In the genomic region with DNA sequence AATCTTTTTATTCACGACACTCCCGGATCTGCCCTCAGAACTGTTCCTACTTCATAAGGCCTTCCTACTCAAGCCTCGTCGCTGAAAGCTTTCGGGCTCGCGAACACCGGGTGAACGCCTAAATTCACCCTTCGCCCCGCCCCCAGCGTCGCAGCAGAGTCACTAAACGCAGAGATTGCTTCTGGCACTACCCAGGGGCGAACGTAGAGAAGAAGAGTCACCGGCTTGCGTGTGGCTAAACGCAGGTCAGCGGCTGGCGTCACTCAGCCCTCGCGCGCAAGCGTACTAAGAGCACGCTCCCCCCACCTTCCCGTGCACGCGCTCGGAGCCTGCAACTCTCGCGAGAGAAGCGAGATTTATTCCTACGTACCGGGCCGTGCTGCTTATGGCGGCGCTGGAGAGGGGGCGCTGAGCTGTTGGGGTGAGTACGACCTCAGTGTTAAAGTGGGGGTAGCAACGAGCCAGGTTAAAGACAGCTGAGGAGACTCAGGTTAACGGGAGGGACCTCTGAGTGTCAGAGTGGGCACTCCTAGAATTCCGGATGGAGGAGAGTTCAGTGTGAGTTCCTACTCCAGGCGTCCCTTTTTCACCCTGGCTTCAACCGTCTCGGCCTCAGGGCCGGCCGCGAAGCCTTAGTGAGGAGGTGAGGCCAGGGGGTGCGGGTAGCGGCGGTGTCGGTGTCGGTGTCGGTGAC, we compare ENCODE assay signal across 8 mouse cellular contexts. TPM values are rescaled to one million over a fixed set of nuclear protein-coding genes. Genes with fewer than 3 reads are reported as not detected.
A peak's percentile ranks its signal among the peaks of the same experiment; 100 is the strongest.
DNase-seq lines count a peak whose midpoint lies in the region; ATAC-seq and TF ChIP-seq lines count a peak whose summit lies in the region.

A gene (plus strand): TSS at position 178 of the 694 bp plus-strand sequence.

- peak; percentile 99 for DNase-seq in 3134 (ENCODE audit: extremely low read depth, insufficient read length, low spot score)
- DNase-seq in adrenal gland, postnatal 36 days, result peak; percentile 98
- DNase-seq in heart, adult 18-20 months, result peak; percentile 97 to 99
- peak; percentile 99 for DNase-seq in kidney, adult 2 months
- peak; percentile 96 for DNase-seq in spleen, adult 2 months (ENCODE audit: low read depth in 1 of 2, low spot score in 2 of 2)

- H3K4me2 ChIP-seq in embryonic facial prominence, embryonic 13.5 days, result peak within 1 kb of the TSS; percentile 66
- H3K4me2 ChIP-seq in limb, embryonic 12.5 days, result peak within 1 kb of the TSS; percentile 76
- peak within 1 kb of the TSS; percentile 64 for H3K4me2 ChIP-seq in midbrain, embryonic 15.5 days

- no peaks in the 10 kb centered on the region for H3K27me3 ChIP-seq in embryonic facial prominence, embryonic 13.5 days
- no peaks in the 10 kb centered on the region for H3K27me3 ChIP-seq in kidney, adult 2 months (replicated peaks; ENCODE audit: control insufficient read depth, insufficient read depth, low read length)
- H3K27me3 ChIP-seq in limb, embryonic 12.5 days, result no peaks in the 10 kb centered on the region
- H3K27me3 ChIP-seq in midbrain, embryonic 15.5 days (replicated peaks), result no peaks in the 10 kb centered on the region
- no peaks in the 10 kb centered on the region for H3K27me3 ChIP-seq in spleen, adult 2 months (ENCODE audit: control insufficient read depth, insufficient read depth, low read length)

- no peak for TF ChIP-seq POLR2A in kidney, adult 2 months (IDR thresholded peaks at IDR 0.05; ENCODE audit: low read depth, low read length)
- peak; percentile 82 for TF ChIP-seq POLR2A in spleen, adult 2 months (IDR thresholded peaks at IDR 0.05; ENCODE audit: low read depth, low read length)

- TF ChIP-seq CTCF in kidney, adult 2 months (conservative IDR thresholded peaks at IDR 0.05; ENCODE audit: insufficient read depth, insufficient read length, low read depth, low read length), result no peak
- TF ChIP-seq CTCF in spleen, adult 2 months (IDR thresholded peaks at IDR 0.05; ENCODE audit: extremely low read depth, insufficient read depth, insufficient read length, insufficient replicate concordance), result no peak

- peak within 1 kb of the TSS; percentile 97 for H3K9ac ChIP-seq in embryonic facial prominence, embryonic 13.5 days
- H3K9ac ChIP-seq in limb, embryonic 12.5 days (replicated peaks), result peak within 1 kb of the TSS; percentile 94
- peak within 1 kb of the TSS; percentile 86 for H3K9ac ChIP-seq in midbrain, embryonic 15.5 days

- H3K27ac ChIP-seq in embryonic facial prominence, embryonic 13.5 days, result peak within 1 kb of the TSS; percentile 98
- H3K27ac ChIP-seq in kidney, adult 2 months (ENCODE audit: insufficient read depth, low read depth, low read length), result peak within 1 kb of the TSS; percentile 91
- H3K27ac ChIP-seq in limb, embryonic 12.5 days, result peak within 1 kb of the TSS; percentile 97
- peak within 1 kb of the TSS; percentile 96 for H3K27ac ChIP-seq in midbrain, embryonic 15.5 days
- peak within 1 kb of the TSS; percentile 98 for H3K27ac ChIP-seq in spleen, adult 2 months (ENCODE audit: insufficient read depth, low read length)

- peaks cover 11% of the 10 kb centered on the region for H3K4me1 ChIP-seq in embryonic facial prominence, embryonic 13.5 days
- H3K4me1 ChIP-seq in kidney, adult 2 months (ENCODE audit: control insufficient read depth, insufficient read depth, low read length), result peaks cover 13% of the 10 kb centered on the region; the same call in 1 of the 2 replicates
- peaks cover 18% of the 10 kb centered on the region for H3K4me1 ChIP-seq in limb, embryonic 12.5 days (replicated peaks)
- H3K4me1 ChIP-seq in midbrain, embryonic 15.5 days, result peaks cover 17% of the 10 kb centered on the region
- H3K4me1 ChIP-seq in spleen, adult 2 months (ENCODE audit: control insufficient read depth, insufficient read depth, insufficient read length), result peaks cover 9% of the 10 kb centered on the region

- no peaks in the 10 kb centered on the region for H3K9me3 ChIP-seq in embryonic facial prominence, embryonic 13.5 days
- no peaks in the 10 kb centered on the region for H3K9me3 ChIP-seq in limb, embryonic 12.5 days
- no peaks in the 10 kb centered on the region for H3K9me3 ChIP-seq in midbrain, embryonic 15.5 days

- peak; percentile 90 for ATAC-seq in embryonic facial prominence, embryonic 13.5 days (ENCODE audit: insufficient number of reproducible peaks, insufficient read depth, low FRiP score, low TSS enrichment, low read depth)
- ATAC-seq in limb, embryonic 12.5 days (ENCODE audit: insufficient number of reproducible peaks, insufficient read depth, low FRiP score, low TSS enrichment, low read depth), result peak; percentile 92
- ATAC-seq in midbrain, embryonic 15.5 days (replicated peaks), result peak; percentile 95

- no peaks in the 10 kb centered on the region; the same call in 1 of the 2 replicates for H3K36me3 ChIP-seq in embryonic facial prominence, embryonic 13.5 days
- H3K36me3 ChIP-seq in kidney, adult 2 months (ENCODE audit: control insufficient read depth, insufficient read depth, low read length), result no peaks in the 10 kb centered on the region
- H3K36me3 ChIP-seq in limb, embryonic 12.5 days, result peaks cover 4% of the 10 kb centered on the region; the same call in 1 of the 2 replicates
- no peaks in the 10 kb centered on the region for H3K36me3 ChIP-seq in midbrain, embryonic 15.5 days (replicated peaks)
- no peaks in the 10 kb centered on the region for H3K36me3 ChIP-seq in spleen, adult 2 months (ENCODE audit: control insufficient read depth, insufficient read depth, low read length)

- peak within 1 kb of the TSS; percentile 87 for H3K4me3 ChIP-seq in embryonic facial prominence, embryonic 13.5 days
- peak within 1 kb of the TSS; percentile 84 for H3K4me3 ChIP-seq in kidney, adult 2 months (ENCODE audit: insufficient read depth, low read depth, low read length)
- peak within 1 kb of the TSS; percentile 85 for H3K4me3 ChIP-seq in limb, embryonic 12.5 days (replicated peaks)
- H3K4me3 ChIP-seq in midbrain, embryonic 15.5 days, result peak within 1 kb of the TSS; percentile 68
- peak within 1 kb of the TSS; percentile 88 for H3K4me3 ChIP-seq in spleen, adult 2 months (ENCODE audit: extremely low read depth, insufficient read depth, insufficient read length)

- under 1% methylated on average over 55 of the region's 55 CpGs for WGBS in embryonic facial prominence, embryonic 13.5 days
- under 1% methylated on average over 55 of the region's 55 CpGs for WGBS in kidney, adult 2 months
- WGBS in limb, embryonic 12.5 days, result under 1% methylated on average over 55 of the region's 55 CpGs
- under 1% methylated on average over 55 of the region's 55 CpGs for WGBS in midbrain, embryonic 15.5 days
- WGBS in spleen, adult 2 months, result under 1% methylated on average over 55 of the region's 55 CpGs

RNA-seq across cellular contexts. Expression of the gene that starts here (rescaled TPM):
- total RNA-seq in adrenal gland, postnatal 36 days (2021), result 100 to 1,000 TPM; 398 to 439 TPM
- 396 and 425 TPM in 2 replicates for polyA plus RNA-seq in embryonic facial prominence, embryonic 13.5 days (2015; fragmentation: Nextera tagmentation; extraction: Ambion mirVana)
- 100 to 1,000 TPM; 557 to 574 TPM for total RNA-seq in heart, adult 18-20 months (2021)
- polyA plus RNA-seq in kidney, adult 2 months (2012; rRNA removed), result 26.7 and 42.5 TPM in 2 replicates
- polyA plus RNA-seq in limb, embryonic 12.5 days (2016; fragmentation: Nextera tagmentation; extraction: Ambion mirVana), result 456 and 468 TPM in 2 replicates
- polyA plus RNA-seq in midbrain, embryonic 15.5 days (2015; fragmentation: Nextera tagmentation; extraction: Ambion mirVana), result 351 and 378 TPM in 2 replicates
- 13.6 and 17.1 TPM in 2 replicates for polyA plus RNA-seq in spleen, adult 2 months (2012; rRNA removed)

Comparison
In these comparisons a context has a peak if more than half of its experiments do, and no peak if none do; other contexts are left out.
1. Peak in every context shown above with its lines: DNase-seq, ATAC-seq, H3K4me3 ChIP-seq and H3K27ac ChIP-seq.